Mouse (Mus musculus) fibroblast of lung, adult 2 months (primary cell): Measurements from ENCODE around the gene Ncaph.
"Not testable (repeated sequence)": the region's sequence is repeated elsewhere in the genome, so short reads cannot be mapped to it uniquely, and the experiment has no call there.

Source experiments
- DNase-seq: peaks from one replicate; pipeline ENCODE4 v3.0.0-alpha.2; 2011; ENCODE audit warnings: low read depth

Ncaph gene

GRCm38 (mm10) chr2:127133621-127134461, at the start of gene Ncaph:
Gene Ncaph, minus strand, starts transcription at chr2:127133954.
- peak; percentile 70 for DNase-seq

GRCm38 (mm10) chr2:127182598-127183381, 49.0 kb upstream of the Ncaph start:
- peak; percentile 70 for DNase-seq

- DNase-seq = peak; percentile 22
Measured at GRCm38 (mm10) chr2:127166261-127166660, 32.5 kb upstream of the Ncaph start.

DNA sequence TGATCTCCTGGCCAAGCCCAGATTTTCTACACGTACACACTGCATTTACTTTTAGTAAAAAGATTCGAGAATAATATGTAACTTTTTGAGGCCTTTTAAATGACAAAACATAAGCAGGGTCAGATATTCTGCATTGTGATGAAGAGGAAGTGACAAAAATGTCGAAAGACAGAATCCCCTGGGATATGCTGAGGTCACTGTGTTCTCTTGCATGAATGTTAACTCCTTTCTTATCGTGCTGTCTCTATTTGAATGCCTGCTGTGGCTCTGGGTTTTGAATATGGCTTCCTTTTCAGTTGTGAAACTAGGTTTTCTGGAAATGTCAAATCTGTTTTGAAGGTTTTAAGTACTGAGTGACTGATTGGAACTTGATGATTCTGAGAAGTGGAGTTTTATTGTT, 31.9 kb upstream of the Ncaph start:
- no peak for DNase-seq

DNA sequence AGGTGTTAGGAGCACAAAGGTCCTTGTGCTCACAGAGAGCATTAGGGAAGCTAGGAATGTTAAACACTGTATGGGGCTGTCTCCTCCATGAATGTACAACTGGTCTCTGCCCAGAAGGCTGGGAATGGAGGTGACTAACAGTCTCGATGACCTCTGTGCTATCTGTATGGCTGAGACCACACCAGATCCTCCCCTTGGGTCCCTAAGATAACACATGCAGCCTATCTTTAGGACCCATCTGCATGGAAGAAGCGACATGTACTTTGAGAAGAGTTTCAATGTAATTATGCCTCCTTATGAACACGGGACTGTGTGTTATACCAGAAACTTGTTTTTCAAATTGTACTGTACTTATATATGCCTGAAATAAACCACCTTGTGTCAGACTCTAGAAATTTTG, 11.9 kb upstream of the Ncaph start:
- no peak for DNase-seq

DNA sequence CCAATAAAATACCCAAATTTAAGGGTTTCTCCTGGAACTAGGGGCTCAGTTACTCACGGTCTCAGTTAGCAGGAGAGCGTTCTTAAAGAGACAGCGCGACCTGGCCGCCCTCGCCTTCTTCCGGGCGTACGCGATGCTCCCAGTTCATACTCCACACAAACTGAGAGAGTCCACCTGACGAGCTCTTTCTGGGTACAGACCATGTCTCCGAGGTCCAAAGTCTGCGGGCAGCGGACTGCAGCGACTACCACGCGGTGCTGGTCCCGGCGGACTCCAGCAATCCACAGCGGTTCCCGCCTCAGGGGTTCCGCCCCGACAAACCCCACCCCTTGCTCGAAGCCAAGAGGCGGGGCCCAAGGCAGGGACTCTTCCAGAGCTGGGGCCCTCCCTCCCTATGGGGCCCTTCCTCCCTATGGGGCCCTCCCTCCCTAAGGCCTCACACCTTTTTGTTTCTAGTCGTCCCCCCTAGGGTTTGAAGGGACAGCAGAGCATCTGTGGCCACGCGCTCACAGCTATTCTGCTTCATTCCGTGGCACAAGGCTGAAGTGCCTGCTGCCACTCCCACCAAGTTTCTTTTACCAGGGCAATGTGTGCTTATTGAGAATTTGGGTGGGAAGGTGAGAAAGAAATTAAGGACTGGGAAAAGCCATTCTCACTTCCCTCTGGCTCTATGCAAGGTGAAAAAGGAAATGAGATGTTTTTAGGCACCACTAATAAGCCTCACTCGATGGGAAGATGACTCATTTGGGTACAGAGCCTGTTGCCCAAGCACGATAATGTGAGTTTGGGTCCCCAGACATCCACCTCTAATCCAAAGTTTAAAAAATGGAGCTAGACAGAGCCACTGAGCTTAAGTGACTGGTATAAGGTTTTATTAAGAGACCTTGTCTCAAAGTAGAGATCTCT, 9.7 kb upstream of the Ncaph start, which contains the start of gene Itpripl1:
Itpripl1 (minus strand) TSS at position 285 of the 906 bp plus-strand sequence.
- no peak for DNase-seq

DNA sequence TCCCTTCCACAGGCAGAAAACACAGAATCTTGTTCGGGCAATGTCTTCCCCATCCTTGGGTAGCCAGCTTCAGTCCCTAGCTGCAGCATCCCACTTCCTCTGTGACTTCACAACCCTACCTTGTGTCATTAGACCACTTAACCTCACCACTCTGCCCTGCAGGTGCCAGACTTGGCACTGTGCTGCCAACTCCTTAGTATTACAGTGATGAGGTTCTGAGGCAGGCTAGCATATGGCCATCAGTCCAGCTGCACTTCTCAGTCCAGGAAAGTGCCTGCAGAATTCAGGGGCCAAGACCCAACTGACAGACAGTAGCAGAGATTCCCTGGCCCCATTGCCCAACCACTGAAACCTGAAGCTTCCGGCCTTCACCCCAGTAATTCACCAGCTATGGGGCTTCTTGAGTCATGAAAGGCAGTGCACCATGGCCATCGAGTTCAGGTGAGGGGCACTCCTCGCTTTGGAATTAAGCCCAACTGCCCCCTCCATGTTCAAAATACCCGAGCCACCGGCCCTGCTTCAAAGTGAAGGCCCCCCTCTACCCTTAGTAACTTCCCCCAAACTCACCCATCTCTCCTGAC, 8.9 kb upstream of the Ncaph start:
- DNase-seq = no peak

GRCm38 (mm10) chr2:127142031-127142430, 8.3 kb upstream of the Ncaph start:
- DNase-seq = no peak

DNA sequence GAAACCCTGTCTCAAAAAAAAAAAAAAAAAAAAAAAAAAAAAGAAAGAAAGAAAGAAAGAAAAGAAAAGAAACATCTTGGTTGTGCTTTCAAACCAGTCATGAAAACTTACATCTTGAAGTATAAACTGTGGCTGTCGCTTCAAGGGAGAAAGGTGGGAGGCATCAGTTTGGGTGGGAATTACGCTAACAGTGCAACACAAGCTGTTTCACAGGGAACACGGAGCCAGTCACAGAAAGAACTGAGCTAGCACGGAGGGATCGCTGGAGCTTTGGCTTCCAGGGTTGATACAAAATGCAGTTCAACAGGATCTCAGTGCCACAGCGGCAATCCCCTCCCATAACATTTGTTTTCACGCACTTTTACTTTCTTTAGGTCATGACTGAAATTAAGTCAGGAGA, 6.3 kb upstream of the Ncaph start:
- no peak for DNase-seq

- no peak for DNase-seq
Measured at GRCm38 (mm10) chr2:127139605-127140004, 5.9 kb upstream of the Ncaph start.

DNA sequence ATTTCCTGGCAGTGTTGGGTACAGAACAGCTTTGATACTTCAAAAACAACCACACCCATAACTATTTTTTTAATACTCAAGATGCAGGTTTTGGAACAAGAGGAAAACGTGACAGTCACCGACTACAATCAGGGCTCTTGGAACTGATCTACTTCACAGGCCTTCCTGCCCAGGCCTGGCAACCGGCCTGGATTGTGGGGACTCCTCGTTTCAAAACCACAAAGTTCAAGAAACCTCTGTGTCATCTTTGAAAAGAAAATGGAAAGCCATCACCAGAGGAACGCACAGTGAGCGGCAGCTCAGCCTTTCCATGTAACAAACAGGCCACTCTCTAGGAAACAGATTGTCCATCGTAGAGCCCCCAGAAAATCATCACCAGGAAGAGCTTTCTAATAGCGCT, 5.3 kb upstream of the Ncaph start:
- DNase-seq = peak; percentile 37

- no peak for DNase-seq
Measured at GRCm38 (mm10) chr2:127138449-127138848, 4.7 kb upstream of the Ncaph start.

DNA sequence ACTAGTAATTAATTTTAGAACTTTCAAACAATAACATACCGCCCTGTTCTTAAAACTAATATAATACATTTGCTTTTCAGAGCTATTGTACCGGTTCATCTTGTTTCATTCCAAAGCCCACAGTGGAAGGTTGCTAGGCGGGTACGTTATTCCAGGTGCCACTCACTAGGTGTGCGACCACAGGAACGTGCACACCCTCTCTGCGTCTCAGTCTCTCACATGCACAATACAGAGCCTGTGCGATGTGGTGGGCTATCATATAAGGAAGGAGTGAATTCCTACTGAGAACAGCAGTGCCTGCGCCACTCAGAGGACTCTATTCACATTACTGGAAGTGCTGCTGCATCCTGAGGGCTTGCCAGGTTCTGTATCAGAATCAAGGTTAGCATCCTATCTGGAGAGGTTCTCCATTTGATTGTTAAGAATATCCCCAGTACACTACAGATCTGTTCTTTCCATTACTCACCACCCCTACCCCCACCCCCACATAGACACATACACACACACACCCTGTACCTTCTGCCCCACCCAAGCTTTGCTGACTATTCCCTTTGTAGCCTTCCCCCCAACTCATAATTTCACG, 4.2 kb upstream of the Ncaph start:
- DNase-seq = no peak

- peak; percentile 61 for DNase-seq
Measured at GRCm38 (mm10) chr2:127136979-127137378, 3.2 kb upstream of the Ncaph start.

DNA sequence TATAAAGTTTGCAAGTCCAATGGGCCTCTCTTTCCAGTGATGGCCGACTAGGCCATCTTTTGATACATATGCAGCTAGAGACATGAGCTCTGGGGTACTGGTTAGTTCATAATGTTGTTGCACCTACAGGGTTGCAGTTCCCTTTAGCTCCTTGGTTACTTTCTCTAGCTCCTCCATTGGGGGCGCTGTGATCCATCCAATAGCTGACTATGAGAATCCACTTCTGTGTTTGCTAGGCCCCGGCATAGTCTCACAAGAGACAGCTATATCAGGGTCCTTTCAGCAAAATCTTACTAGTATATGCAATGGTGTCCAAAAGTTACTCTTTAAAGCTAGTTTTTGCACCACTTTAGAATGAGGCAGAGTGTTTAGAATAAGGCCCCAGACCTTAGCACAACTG, 1.5 kb upstream of the Ncaph start:
- not testable (repeated sequence) for DNase-seq

GRCm38 (mm10) chr2:127131353-127131752, 2.4 kb downstream of the Ncaph start:
- no peak for DNase-seq

GRCm38 (mm10) chr2:127128926-127129325, 4.8 kb downstream of the Ncaph start:
- no peak for DNase-seq

- no peak for DNase-seq
Measured at GRCm38 (mm10) chr2:127121591-127122235, 12.0 kb downstream of the Ncaph start.

DNA sequence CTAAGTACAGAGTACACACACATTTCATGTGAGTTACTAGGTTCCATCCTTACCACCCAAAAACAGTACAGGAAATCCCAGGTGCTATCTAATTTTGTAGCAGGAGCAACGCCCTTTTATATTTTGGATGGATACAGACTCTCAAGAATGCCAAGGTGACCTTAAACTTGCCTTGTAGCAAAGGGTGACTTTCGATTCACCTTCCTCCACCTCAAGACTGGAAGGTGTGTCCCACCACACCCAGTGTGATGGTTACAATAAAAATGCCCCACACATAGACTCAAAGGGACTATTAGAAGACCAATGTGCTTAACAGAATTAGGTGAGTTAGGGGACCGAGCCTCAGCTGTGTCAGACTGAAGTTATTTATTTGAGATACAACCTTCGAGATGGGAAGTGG, 24.8 kb downstream of the Ncaph start:
- DNase-seq = no peak

GRCm38 (mm10) chr2:127092000-127092399, 41.8 kb downstream of the Ncaph start:
- no peak for DNase-seq

- DNase-seq = not testable (repeated sequence)
Measured at GRCm38 (mm10) chr2:127090151-127090550, 43.6 kb downstream of the Ncaph start.
